In genomic region chr2:170221994-170222535, GRCm38 (mm10) we compare ENCODE assay signal across 8 mouse cellular contexts.
DNase-seq lines count a peak whose midpoint lies in the region; ATAC-seq lines count a peak whose summit lies in the region.

No protein-coding gene starts in this region.

- no peaks in the 10 kb centered on the region for H3K9me3 ChIP-seq in neural tube, embryonic 11.5 days (ENCODE audit: control insufficient read depth, low read length)
- H3K9me3 ChIP-seq in forebrain, embryonic 12.5 days: no peaks in the 10 kb centered on the region
- no peaks in the 10 kb centered on the region for H3K9me3 ChIP-seq in limb, embryonic 13.5 days

- WGBS in neural tube, embryonic 11.5 days: 13% methylated on average over 13 of the region's 13 CpGs
- WGBS in forebrain, embryonic 12.5 days: 8% methylated on average over 13 of the region's 13 CpGs
- 15% methylated on average over 13 of the region's 13 CpGs for WGBS in limb, embryonic 13.5 days

- 0 out of 2 replicates have a peak overlapping the region, but pooled peaks have one; percentile 29 for H3K9ac ChIP-seq in neural tube, embryonic 11.5 days (ENCODE audit: low read length)
- no peak overlapping the region; the same call in 1 of the 2 replicates for H3K9ac ChIP-seq in forebrain, embryonic 12.5 days
- peak overlapping the region; percentile 13; the same call in 1 of the 2 replicates for H3K9ac ChIP-seq in limb, embryonic 13.5 days

- ATAC-seq in neural tube, embryonic 11.5 days (ENCODE audit: insufficient read depth, low FRiP score, low TSS enrichment): no peak
- no peak for ATAC-seq in forebrain, embryonic 12.5 days (ENCODE audit: low FRiP score)
- no peak for ATAC-seq in limb, embryonic 13.5 days (ENCODE audit: low FRiP score, low read depth)

- no peaks in the 10 kb centered on the region for H3K36me3 ChIP-seq in neural tube, embryonic 11.5 days (ENCODE audit: control insufficient read depth, insufficient read depth, low read length)
- no peaks in the 10 kb centered on the region for H3K36me3 ChIP-seq in forebrain, embryonic 12.5 days (replicated peaks)
- H3K36me3 ChIP-seq in limb, embryonic 13.5 days: no peaks in the 10 kb centered on the region

- H3K27ac ChIP-seq in neural tube, embryonic 11.5 days (ENCODE audit: low read depth, low read length): no peak overlapping the region
- peak overlapping the region; percentile 65 for H3K27ac ChIP-seq in forebrain, embryonic 12.5 days
- no peak overlapping the region for H3K27ac ChIP-seq in limb, embryonic 13.5 days

- H3K4me1 ChIP-seq in neural tube, embryonic 11.5 days (ENCODE audit: control insufficient read depth, insufficient read depth, low read length): peaks cover 27% of the 10 kb centered on the region
- peaks cover 59% of the 10 kb centered on the region for H3K4me1 ChIP-seq in forebrain, embryonic 12.5 days
- peaks cover 54% of the 10 kb centered on the region for H3K4me1 ChIP-seq in limb, embryonic 13.5 days

- intact Hi-C loops in left cerebral cortex, postnatal 4 days (cut with DNase I): no loop called here

- DNase-seq in neural tube, embryonic 11.5 days (ENCODE audit: low spot score): no peak
- no peak for DNase-seq in neural tube, embryonic 10.5 days (ENCODE audit: extremely low spot score, low spot score)
- peak; percentile 56 for DNase-seq in thymus, postnatal 14 days
- no peak for DNase-seq in frontal cortex, postnatal 36 days (ENCODE audit: low spot score in 2 of 2)
- DNase-seq in gastrocnemius, postnatal 25 days: no peak
- DNase-seq in left cerebral cortex, postnatal 4 days: no peak

- H3K4me2 ChIP-seq in neural tube, embryonic 11.5 days (ENCODE audit: low read depth): peak overlapping the region; percentile 9; the same call in 1 of the 2 replicates
- H3K4me2 ChIP-seq in forebrain, embryonic 12.5 days: peak overlapping the region; percentile 40
- peak overlapping the region; percentile 44 for H3K4me2 ChIP-seq in limb, embryonic 13.5 days (replicated peaks)

- no peak overlapping the region for H3K4me3 ChIP-seq in neural tube, embryonic 11.5 days (ENCODE audit: low read depth, low read length)
- no peak overlapping the region for H3K4me3 ChIP-seq in forebrain, embryonic 12.5 days (replicated peaks)
- H3K4me3 ChIP-seq in limb, embryonic 13.5 days: no peak overlapping the region

- no peaks in the 10 kb centered on the region for H3K27me3 ChIP-seq in neural tube, embryonic 11.5 days (ENCODE audit: control insufficient read depth, insufficient read depth, low read length)
- no peaks in the 10 kb centered on the region for H3K27me3 ChIP-seq in forebrain, embryonic 12.5 days
- 0 out of 2 replicates have a peak, but pooled peaks cover 8% of the 10 kb centered on the region for H3K27me3 ChIP-seq in limb, embryonic 13.5 days
